Mouse (Mus musculus) midbrain, embryonic 14.5 days (tissue): Measurements from ENCODE around the gene Eef2kmt. TPM values are rescaled to one million over a fixed set of nuclear protein-coding genes. Genes with fewer than 3 reads are reported as not detected.

Experiments used
- ATAC-seq: fragments of 200-750 bp; cut with Nextera tagmentation; 2 replicates; pipeline ENCODE4 v1.8.0; 2017; ENCODE audit warnings: moderate number of reproducible peaks, moderate library complexity; ENCODE audit not compliant: low FRiP score, low TSS enrichment
- DNase-seq: peaks from one replicate; pipeline ENCODE4 v3.0.0-alpha.2; 2015
- H3K27ac ChIP-seq: fragments of 300-500 bp; sonication (generic); replicated peaks from 2 replicates; pipeline ENCODE4 v1.5.1; 2014; ENCODE audit warnings: mild to moderate bottlenecking, low read depth, low read length, moderate library complexity
- H3K27me3 ChIP-seq: fragments of 300-500 bp; sonication (generic); 2 replicates; pipeline ENCODE4 v1.6.1; 2014; ENCODE audit warnings: low read length, control low read depth, mixed read lengths; ENCODE audit not compliant: control insufficient read depth, insufficient read depth
- H3K36me3 ChIP-seq: fragments of 300-500 bp; sonication (generic); 2 replicates; pipeline ENCODE4 v1.6.1; 2014; ENCODE audit warnings: low read length, control low read depth; ENCODE audit not compliant: control insufficient read depth, insufficient read depth
- H3K4me1 ChIP-seq: fragments of 300-500 bp; sonication (generic); 2 replicates; pipeline ENCODE4 v1.6.1; 2014; ENCODE audit warnings: mild to moderate bottlenecking, antibody characterized with exemption, low read length, control low read depth; ENCODE audit not compliant: control insufficient read depth, insufficient read depth
- H3K4me2 ChIP-seq: fragments of 300-500 bp; sonication (generic); 2 replicates; pipeline ENCODE4 v1.6.1; 2014; ENCODE audit warnings: mild to moderate bottlenecking, low read length, moderate library complexity
- H3K4me3 ChIP-seq: fragments of 300-500 bp; sonication (generic); replicated peaks from 2 replicates; pipeline ENCODE4 v1.5.1; 2014; ENCODE audit warnings: low read depth, low read length
- H3K9ac ChIP-seq: fragments of 300-500 bp; sonication (generic); replicated peaks from 2 replicates; pipeline ENCODE4 v1.6.1; 2014; ENCODE audit warnings: mild to moderate bottlenecking, low read length, moderate library complexity
- H3K9me3 ChIP-seq: fragments of 300-500 bp; sonication (generic); 2 replicates; pipeline ENCODE4 v1.6.1; 2016; ENCODE audit warnings: low read length, control low read depth, mixed read lengths; ENCODE audit not compliant: control insufficient read depth
- WGBS: fragments of 180-500 bp; shearing (Covaris S2); extraction: QIAGEN DNeasy Blood & Tissue Kit; methylation state at CpG from one replicate; pipeline ENCODE4 v1.1.7; 2014; 5-methylcytosine and 5-hydroxymethylcytosine counted together
- polyA plus RNA-seq: library from polyadenylated mRNA; unstranded; fragments of >200 nt; fragmentation: Nextera tagmentation; extraction: Ambion mirVana; gene quantifications from 2 replicates; pipeline ENCODE4 v1.2.1, GENCODE M21; 2014

Eef2kmt gene
- polyA plus RNA-seq = 3.9 and 8.3 TPM in 2 replicates

- Histone ChIP-seq H3K4me2 (peak within 1 kb of the TSS; percentile 82), H3K4me1 (peaks cover 13% of the 10 kb centered on the region), H3K9me3 (no peaks in the 10 kb centered on the region), H3K27me3 (no peaks in the 10 kb centered on the region), H3K4me3 (peak within 1 kb of the TSS; percentile 54), H3K36me3 (no peaks in the 10 kb centered on the region), H3K27ac (0 out of 2 replicates have a peak within 1 kb of the TSS, but pooled peaks have one; percentile 32), H3K9ac (peak within 1 kb of the TSS; percentile 58)
- WGBS = 2% methylated on average over 57 of the region's 57 CpGs
- DNase-seq = peak; percentile 99
- peak; percentile 97 for ATAC-seq
Measured at GRCm38 (mm10) chr16:5255779-5256496, at the start of gene Eef2kmt. Gene Eef2kmt, minus strand, starts transcription at chr16:5255983.

DNA sequence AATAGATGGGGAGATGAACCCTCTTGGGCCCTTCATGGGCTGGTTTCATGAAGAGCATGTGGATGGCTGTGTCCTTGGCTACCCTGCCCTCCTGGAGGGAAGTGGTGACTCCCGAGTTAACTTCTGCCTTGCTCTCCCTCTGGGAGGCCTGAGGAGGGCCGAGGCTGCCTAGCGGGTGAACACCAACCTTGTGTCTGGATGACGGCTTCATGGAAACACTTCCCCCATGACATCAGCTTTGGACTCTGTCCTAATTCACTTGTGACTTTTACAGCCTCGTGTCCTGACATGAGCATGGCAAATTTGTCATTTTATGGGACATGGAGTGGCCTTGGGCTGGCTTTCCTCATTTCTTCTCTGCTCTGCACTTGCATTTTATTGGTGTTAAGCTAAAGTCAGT is 39.5 kb upstream of the Eef2kmt start:
- 73% methylated on average over 5 of the region's 5 CpGs for WGBS
- Histone ChIP-seq H3K36me3 (no peaks in the 10 kb centered on the region), H3K27ac (no peak overlapping the region), H3K9ac (no peak overlapping the region), H3K9me3 (no peaks in the 10 kb centered on the region), H3K4me3 (no peak overlapping the region), H3K4me2 (no peak overlapping the region), H3K27me3 (no peaks in the 10 kb centered on the region), H3K4me1 (no peaks in the 10 kb centered on the region)
- DNase-seq (no peak), ATAC-seq (no peak)

GRCm38 (mm10) chr16:5285376-5285775 is 29.6 kb upstream of the Eef2kmt start:
- no peak overlapping the region for H3K4me2 ChIP-seq
- no peaks in the 10 kb centered on the region for H3K27me3 ChIP-seq
- no peaks in the 10 kb centered on the region for H3K36me3 ChIP-seq
- ATAC-seq (no peak), DNase-seq (no peak)
- H3K9me3 ChIP-seq = no peaks in the 10 kb centered on the region
- 46% methylated on average over 3 of the region's 3 CpGs for WGBS
- no peak overlapping the region for H3K9ac ChIP-seq
- H3K4me1 ChIP-seq = no peaks in the 10 kb centered on the region
- H3K27ac ChIP-seq = no peak overlapping the region
- no peak overlapping the region for H3K4me3 ChIP-seq

- no peak overlapping the region for H3K27ac ChIP-seq
- 95% methylated on average over 9 of the region's 9 CpGs for WGBS
- H3K4me2 ChIP-seq = no peak overlapping the region
Measured at GRCm38 (mm10) chr16:5282686-5283085, 26.9 kb upstream of the Eef2kmt start.

DNA sequence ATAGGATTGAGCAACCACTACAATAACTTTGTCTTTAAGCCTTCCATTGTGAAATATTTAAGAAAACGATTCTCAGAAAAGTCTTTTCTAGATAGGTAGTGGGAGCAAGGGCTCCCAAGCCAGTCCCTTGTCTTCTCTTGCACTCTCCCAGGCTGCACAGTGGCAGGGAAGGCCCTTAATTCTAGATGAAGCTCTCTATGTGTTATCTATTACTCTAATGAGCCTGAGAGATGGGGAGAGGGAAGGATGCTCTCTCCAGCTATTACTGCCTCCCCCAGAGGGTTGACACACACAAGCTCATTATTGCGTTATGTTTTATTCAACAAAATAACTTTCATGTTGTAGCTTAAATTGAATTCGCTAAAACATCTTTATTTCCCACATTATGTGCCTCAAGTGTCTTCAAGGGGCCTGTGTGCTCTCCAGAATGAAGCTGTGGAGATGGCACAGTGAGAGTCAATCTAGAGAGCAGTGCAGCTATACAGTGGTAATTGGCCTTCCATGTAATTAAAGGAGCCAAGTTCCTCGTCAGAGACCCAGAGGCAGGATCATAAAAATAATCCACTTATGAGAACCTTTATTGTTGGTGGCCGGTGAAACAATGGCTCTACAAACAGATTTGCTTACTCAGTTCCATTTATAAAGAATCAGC is 23.9 kb upstream of the Eef2kmt start:
- H3K27ac ChIP-seq = no peak overlapping the region
- ATAC-seq = no peak; the same call in 1 of the 2 replicates

More at GRCm38 (mm10) chr16:5282686-5283085, 26.9 kb upstream of the Eef2kmt start:
- Histone ChIP-seq H3K9ac (no peak overlapping the region), H3K4me3 (no peak overlapping the region), H3K27me3 (no peaks in the 10 kb centered on the region), H3K9me3 (no peaks in the 10 kb centered on the region), H3K4me1 (no peaks in the 10 kb centered on the region), H3K36me3 (no peaks in the 10 kb centered on the region)
- ATAC-seq = no peak
- DNase-seq = no peak

GRCm38 (mm10) chr16:5272371-5272770 is 16.6 kb upstream of the Eef2kmt start:
- no peak overlapping the region for H3K4me3 ChIP-seq

More for the DNA sequence above, 23.9 kb upstream of the Eef2kmt start:
- Histone ChIP-seq H3K4me1 (no peaks in the 10 kb centered on the region), H3K27me3 (no peaks in the 10 kb centered on the region), H3K4me2 (no peak overlapping the region), H3K9me3 (no peaks in the 10 kb centered on the region), H3K4me3 (no peak overlapping the region), H3K9ac (no peak overlapping the region), H3K36me3 (no peaks in the 10 kb centered on the region)
- peak; percentile 42 for DNase-seq
- 71% methylated on average over 5 of the region's 5 CpGs for WGBS

DNA sequence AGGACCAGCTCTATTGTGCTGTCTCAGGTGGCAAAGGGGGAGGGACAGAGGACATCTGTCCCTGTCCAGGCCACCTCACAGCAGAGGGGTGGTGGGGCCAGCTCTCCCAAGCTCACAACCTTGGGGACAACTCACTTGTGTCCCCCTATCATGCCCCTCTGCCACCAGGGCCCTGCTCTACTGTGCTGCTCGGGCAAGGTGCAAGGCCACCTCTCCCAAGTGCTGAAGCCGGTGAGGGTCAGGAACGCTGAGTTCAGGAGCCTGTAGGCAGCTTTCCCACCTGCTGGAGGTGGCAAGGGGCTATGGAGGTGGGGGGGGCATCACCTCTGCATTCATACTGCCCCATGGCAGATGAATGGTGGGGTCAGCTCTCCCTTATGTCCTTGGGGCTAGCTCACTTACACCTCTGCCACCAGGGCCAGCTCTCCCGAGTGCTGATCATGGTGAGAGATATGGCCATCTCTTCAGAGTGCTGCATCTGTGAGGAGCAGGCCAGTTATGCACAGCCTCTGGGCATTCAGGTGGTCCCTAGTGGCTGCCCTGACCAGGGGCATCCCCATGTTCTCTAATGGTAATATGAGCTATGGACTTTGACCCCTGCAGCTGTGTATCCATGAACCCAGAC is 15.7 kb upstream of the Eef2kmt start:
- Histone ChIP-seq H3K4me2 (no peak overlapping the region), H3K36me3 (no peaks in the 10 kb centered on the region), H3K4me1 (no peaks in the 10 kb centered on the region), H3K4me3 (no peak overlapping the region), H3K27me3 (no peaks in the 10 kb centered on the region), H3K27ac (no peak overlapping the region), H3K9ac (no peak overlapping the region), H3K9me3 (no peaks in the 10 kb centered on the region)
- 87% methylated on average over 4 of the region's 4 CpGs for WGBS
- ATAC-seq (no peak), DNase-seq (no peak)

More at GRCm38 (mm10) chr16:5272371-5272770, 16.6 kb upstream of the Eef2kmt start:
- no peak overlapping the region for H3K9ac ChIP-seq
- H3K4me2 ChIP-seq = no peak overlapping the region
- H3K27me3 ChIP-seq = no peaks in the 10 kb centered on the region
- H3K9me3 ChIP-seq = no peaks in the 10 kb centered on the region
- no peaks in the 10 kb centered on the region for H3K4me1 ChIP-seq
- DNase-seq = no peak
- no peaks in the 10 kb centered on the region for H3K36me3 ChIP-seq
- H3K27ac ChIP-seq = no peak overlapping the region
- 77% methylated on average over 3 of the region's 3 CpGs for WGBS
- ATAC-seq = no peak

GRCm38 (mm10) chr16:5263926-5264325 is 8.1 kb upstream of the Eef2kmt start:
- Histone ChIP-seq H3K9me3 (0 out of 2 replicates have a peak, but pooled peaks cover 3% of the 10 kb centered on the region), H3K9ac (no peak overlapping the region), H3K27me3 (no peaks in the 10 kb centered on the region), H3K4me1 (no peaks in the 10 kb centered on the region), H3K36me3 (no peaks in the 10 kb centered on the region), H3K4me2 (no peak overlapping the region), H3K27ac (no peak overlapping the region), H3K4me3 (no peak overlapping the region)
- 89% methylated on average over 7 of the region's 7 CpGs for WGBS
- no peak for DNase-seq
- ATAC-seq = no peak
